Mouse (Mus musculus) heart, embryonic 10.5 days (tissue): Measurements from ENCODE around the gene Naaladl1. TPM values are rescaled to one million over a fixed set of nuclear protein-coding genes. Genes with fewer than 3 reads are reported as not detected.
"Not testable (repeated sequence)": the region's sequence is repeated elsewhere in the genome, so short reads cannot be mapped to it uniquely, and the experiment has no call there.

Source experiments
- DNase-seq: peaks from one replicate; pipeline ENCODE4 v3.0.0-alpha.2; 2017; ENCODE audit warnings: low spot score
- H3K27ac ChIP-seq: fragments of 300-500 bp; sonication (generic); 2 replicates; pipeline ENCODE4 v1.5.1; 2016; ENCODE audit warnings: mild to moderate bottlenecking
- H3K27me3 ChIP-seq: fragments of 300-500 bp; sonication (generic); 2 replicates; pipeline ENCODE4 v1.6.1; 2016; ENCODE audit warnings: mild to moderate bottlenecking; ENCODE audit not compliant: poor library complexity, insufficient read depth, severe bottlenecking
- H3K36me3 ChIP-seq: fragments of 300-500 bp; sonication (generic); 2 replicates; pipeline ENCODE4 v1.6.1; 2016; ENCODE audit warnings: mild to moderate bottlenecking, moderate library complexity
- H3K4me1 ChIP-seq: fragments of 300-500 bp; sonication (generic); 2 replicates; pipeline ENCODE4 v1.6.1; 2016; ENCODE audit warnings: mild to moderate bottlenecking
- H3K4me3 ChIP-seq: fragments of 300-500 bp; sonication (generic); 2 replicates; pipeline ENCODE4 v1.5.1; 2016; ENCODE audit warnings: mild to moderate bottlenecking, moderate library complexity
- H3K9me3 ChIP-seq: fragments of 300-500 bp; sonication (generic); 2 replicates; pipeline ENCODE4 v1.6.1; 2016; ENCODE audit warnings: mild to moderate bottlenecking, moderate library complexity
- WGBS: fragments of 180-500 bp; shearing (Covaris S2); methylation state at CpG from one replicate; pipeline ENCODE4 v1.1.7; 2016; 5-methylcytosine and 5-hydroxymethylcytosine counted together
- polyA plus RNA-seq: library from polyadenylated mRNA; unstranded; fragments of >200 nt; fragmentation: Nextera tagmentation; extraction: Ambion mirVana; gene quantifications from 2 replicates; pipeline ENCODE4 v1.2.1, GENCODE M21; 2016

Gene Naaladl1
- polyA plus RNA-seq, 1 experiment from 2014 or later, result 0.59 TPM

DNA sequence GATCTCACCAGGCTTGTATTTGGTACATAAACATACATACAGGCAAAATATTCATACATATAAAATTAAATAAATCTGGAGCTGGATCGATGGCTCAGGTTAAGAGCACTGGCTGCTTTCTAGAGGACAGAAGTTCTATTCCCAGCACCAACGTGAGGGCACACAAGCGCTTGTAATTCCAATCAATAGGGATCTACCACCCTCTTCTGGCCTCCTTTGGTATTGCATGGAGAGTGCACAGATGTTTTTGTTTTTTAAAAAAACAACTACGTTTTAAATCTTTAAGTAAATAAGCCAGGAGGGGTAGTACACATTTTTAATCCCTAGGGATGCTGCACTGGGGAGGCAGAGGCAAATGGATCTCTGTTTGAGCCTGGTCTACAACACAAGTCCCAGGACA lies 20.7 kb downstream of the Naaladl1 start:
- DNase-seq, result no peak
- H3K4me1 ChIP-seq, result peaks cover 16% of the 10 kb centered on the region
- H3K27me3 ChIP-seq, result no peaks in the 10 kb centered on the region
- H3K9me3 ChIP-seq, result no peaks in the 10 kb centered on the region
- no peak overlapping the region for H3K4me3 ChIP-seq
- 22% methylated on average over 4 of the region's 4 CpGs for WGBS
- H3K27ac ChIP-seq, result no peak overlapping the region
- H3K36me3 ChIP-seq, result no peaks in the 10 kb centered on the region

DNA sequence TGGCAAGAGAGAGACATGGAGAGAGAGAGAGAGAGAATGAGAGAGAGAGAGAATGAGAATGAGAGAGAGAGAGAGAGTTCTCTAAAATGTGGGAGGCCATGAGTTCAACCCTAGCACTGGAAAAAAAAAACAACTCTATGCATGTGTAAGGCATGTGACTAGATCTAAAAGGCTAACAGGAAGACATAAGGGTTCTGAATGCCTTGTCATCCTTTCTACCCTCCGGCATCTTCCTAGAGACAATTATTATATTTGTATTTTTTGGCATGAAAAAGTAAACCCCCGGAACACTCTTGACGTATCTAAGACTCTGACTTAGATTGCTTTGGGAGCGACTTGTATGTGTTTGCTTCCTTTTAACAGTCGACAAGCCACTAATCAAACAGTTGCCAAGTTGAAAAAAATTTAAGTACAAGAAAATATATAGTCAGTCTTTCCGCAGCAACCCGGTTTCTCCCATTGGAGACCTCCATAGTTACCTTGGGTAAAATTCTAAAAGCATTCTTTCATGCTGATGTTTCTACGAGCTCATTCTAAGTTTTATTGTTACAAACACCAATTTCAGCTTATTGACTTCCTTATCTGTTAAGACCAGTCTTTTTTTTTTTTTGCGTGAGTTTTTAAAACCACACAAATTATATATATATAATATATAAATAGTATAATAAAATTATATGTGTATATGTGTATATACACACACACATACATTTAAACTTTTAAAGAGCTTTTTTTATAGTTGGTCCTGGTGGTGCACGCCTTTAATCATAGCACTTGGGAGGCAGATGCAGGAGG lies 21.4 kb downstream of the Naaladl1 start:
- Histone ChIP-seq H3K4me3 (peak overlapping the region; percentile 64), H3K4me1 (peaks cover 13% of the 10 kb centered on the region), H3K36me3 (no peaks in the 10 kb centered on the region), H3K27me3 (no peaks in the 10 kb centered on the region), H3K27ac (peak overlapping the region; percentile 92; the same call in 1 of the 2 replicates), H3K9me3 (no peaks in the 10 kb centered on the region)
- no peak for DNase-seq
- WGBS, result 68% methylated on average over 10 of the region's 10 CpGs

DNA sequence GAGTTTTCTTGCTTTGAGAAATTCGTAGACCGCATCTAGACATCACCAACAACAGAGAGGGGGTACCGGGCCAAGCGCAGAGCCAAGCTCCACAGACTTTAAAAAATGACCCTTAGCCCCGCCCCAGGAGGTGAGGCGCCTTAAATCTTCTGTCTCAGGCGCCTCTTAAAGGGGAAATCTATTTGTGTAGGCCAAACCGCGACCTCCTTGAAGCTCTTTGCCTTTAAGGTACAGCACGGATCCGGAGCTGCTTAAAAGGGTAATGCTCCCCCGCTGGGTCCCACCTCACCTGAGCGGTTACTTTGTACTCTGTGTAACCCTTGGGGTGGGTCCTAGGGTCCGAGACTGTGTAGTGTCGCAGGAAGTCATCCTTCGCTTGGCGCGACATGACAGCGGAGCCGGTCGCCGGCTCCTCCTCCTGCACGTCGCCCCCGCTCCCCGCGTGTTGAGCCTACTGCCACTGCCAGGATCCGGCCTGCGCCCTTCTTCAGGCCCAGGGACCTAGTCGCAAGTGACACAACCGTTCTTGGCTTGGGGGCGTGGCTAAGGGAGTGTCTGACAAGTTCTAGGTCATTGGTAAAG lies 22.3 kb downstream of the Naaladl1 start, which contains the start of gene Snx15:
Snx15 (minus strand) TSS at position 545 of the 582 bp plus-strand sequence.
- H3K9me3 ChIP-seq, result no peaks in the 10 kb centered on the region
- 0% methylated on average over 32 of the region's 32 CpGs for WGBS

DNA sequence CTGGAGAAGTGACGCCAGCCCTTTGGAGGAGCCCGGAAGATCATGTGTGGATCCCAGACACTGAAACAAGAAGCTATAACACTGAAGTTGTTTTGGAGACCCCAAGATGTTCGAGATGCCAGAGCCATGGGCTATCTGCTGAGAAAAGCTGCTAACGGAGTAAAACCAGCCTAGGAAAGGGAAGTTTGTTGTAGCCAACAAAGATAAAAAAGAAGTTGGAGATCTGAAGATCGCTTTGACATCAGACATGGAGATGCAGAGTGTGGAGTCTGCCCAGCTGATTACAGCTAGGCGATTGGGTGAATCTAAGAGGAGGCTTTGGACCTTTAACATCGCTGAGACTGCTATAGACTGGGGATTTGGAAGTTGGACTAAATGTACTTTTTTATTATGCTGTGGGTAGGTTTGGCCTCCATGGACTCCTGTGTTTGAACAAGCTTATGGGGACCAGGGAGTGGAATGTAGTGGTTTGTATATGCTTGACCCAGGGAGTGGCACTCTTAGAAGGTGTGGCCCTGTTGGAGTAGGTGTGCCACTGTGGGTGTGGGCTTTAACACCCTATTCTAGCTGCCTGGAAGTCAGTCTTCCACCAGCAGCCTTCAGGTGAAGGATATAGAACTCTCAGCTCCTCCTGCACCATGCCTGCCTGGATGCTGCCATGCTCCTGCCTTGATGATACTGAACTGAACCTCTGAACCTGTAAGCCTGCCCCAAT lies 25.0 kb downstream of the Naaladl1 start:
- H3K27ac ChIP-seq, DNase-seq, H3K4me3 ChIP-seq, H3K9me3 ChIP-seq, H3K27me3 ChIP-seq: not testable (repeated sequence)
- peaks cover 10% of the 10 kb centered on the region for H3K4me1 ChIP-seq
- WGBS, result 63% methylated on average over 7 of the region's 7 CpGs
- peaks cover 15% of the 10 kb centered on the region for H3K36me3 ChIP-seq

More for the DNA sequence above, 22.3 kb downstream of the Naaladl1 start, which contains the start of gene Snx15:
- Histone ChIP-seq H3K27me3 (no peaks in the 10 kb centered on the region), H3K36me3 (no peaks in the 10 kb centered on the region), H3K4me3 (peak within 1 kb of the TSS; percentile 64), H3K4me1 (peaks cover 10% of the 10 kb centered on the region), H3K27ac (peak within 1 kb of the TSS; percentile 92)
- peak; percentile 98 for DNase-seq

DNA sequence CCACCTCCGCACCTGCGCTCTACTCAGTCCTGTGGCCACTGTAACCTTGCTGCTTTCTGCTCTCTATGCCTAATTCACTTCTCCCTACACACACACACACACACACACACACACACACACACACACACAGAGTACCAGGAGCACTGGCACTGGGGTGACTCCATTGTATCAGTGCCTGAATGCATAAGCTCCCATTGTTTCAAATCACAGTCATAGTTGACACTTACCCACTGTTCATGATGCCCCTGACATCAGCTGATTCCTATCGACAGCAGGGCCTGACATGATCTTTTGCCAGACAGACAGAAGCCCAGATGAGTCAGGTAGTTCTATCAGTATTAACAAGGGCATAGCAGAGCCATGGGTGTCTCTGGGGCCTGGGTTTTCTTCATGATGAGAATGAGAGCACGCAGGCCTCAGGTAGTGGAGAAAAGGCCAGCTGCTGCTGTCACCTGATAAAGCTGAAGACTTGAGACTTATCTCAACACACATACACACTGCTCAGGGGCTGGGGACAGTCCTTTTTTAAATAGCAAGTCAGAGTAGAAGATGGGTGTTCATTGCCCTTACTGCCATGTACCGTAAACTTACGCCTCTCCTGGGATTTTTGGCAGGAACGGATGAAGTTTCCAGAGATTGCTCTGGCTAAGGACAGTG lies 26.7 kb downstream of the Naaladl1 start:
- 78% methylated on average over 7 of the region's 7 CpGs for WGBS
- H3K27ac ChIP-seq, result peak overlapping the region; percentile 30; the same call in 1 of the 2 replicates

DNA sequence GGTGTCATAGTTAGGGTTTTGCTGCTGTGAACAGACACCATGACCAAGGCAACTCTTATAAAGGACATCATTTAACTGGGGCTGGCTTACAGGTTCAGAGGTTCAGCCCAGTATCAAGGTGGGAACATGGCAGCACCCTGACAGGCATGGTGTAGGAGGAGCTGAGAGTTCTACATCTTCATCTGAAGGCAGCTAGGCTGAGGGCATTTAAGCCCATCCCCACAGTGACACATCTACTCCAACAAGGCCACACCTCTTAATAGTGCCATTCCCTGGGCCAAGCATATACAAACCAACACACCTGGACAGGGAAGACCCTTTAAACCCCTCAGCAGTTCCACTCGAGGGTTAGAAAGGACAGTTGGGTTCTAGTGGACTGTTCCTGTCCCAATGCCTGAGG lies 27.6 kb downstream of the Naaladl1 start:
- 50% methylated on average over 1 of the region's 1 CpGs for WGBS
- H3K27ac ChIP-seq, H3K4me3 ChIP-seq: not testable (repeated sequence)

More for the DNA sequence above, 26.7 kb downstream of the Naaladl1 start:
- Histone ChIP-seq H3K4me1 (peaks cover 10% of the 10 kb centered on the region), H3K9me3 (no peaks in the 10 kb centered on the region), H3K27me3 (no peaks in the 10 kb centered on the region), H3K36me3 (peaks cover 31% of the 10 kb centered on the region), H3K4me3 (no peak overlapping the region)
- DNase-seq, result peak; percentile 90

DNA sequence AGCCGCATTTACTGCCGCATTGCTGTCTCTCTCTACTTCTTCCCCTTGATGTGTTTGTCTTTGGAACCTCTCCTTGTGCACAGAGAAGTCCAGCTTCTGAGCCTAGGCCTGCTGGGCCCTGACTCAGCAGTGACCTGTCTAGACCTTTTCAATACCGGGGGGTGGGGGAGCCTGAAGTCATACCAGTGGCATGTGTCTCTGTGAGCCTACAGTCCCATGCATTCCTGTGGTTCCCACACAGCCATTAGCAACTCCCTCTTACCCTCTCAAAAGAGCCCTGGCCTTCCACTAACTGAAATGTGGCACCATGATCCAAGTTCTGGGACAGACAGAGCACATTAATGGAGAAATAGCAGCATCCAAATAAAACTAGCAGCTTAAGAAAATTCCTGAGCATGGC lies 30.8 kb downstream of the Naaladl1 start:
- Histone ChIP-seq H3K4me1 (peaks cover 15% of the 10 kb centered on the region), H3K36me3 (peaks cover 35% of the 10 kb centered on the region), H3K27ac (no peak overlapping the region), H3K9me3 (no peaks in the 10 kb centered on the region), H3K27me3 (no peaks in the 10 kb centered on the region), H3K4me3 (no peak overlapping the region)
- DNase-seq, result no peak
- 85% methylated on average over 3 of the region's 3 CpGs for WGBS

More for the DNA sequence above, 27.6 kb downstream of the Naaladl1 start:
- H3K9me3 ChIP-seq, H3K27me3 ChIP-seq, H3K4me1 ChIP-seq, DNase-seq: not testable (repeated sequence)
- H3K36me3 ChIP-seq, result peaks cover 35% of the 10 kb centered on the region

DNA sequence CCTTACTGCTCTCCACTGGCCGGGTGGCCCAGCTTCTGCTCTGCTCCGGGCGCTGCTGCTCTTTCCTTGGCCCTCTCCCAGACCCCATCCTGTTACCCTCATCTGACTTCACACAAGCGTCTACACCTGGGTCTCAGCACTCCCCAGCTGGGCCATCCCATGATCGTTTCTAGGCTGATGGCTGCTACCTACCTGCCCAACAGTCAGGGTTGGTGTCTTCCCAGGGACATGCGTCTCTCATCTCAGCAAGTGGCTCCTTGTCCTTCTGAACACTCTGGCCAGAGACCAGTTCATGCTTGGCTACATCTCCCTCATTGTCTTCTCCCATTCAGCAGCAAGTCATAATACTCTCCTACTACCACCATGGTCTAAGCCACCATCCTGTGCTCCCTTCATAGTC lies 34.1 kb downstream of the Naaladl1 start:
- Histone ChIP-seq H3K36me3 (peaks cover 29% of the 10 kb centered on the region), H3K27me3 (no peaks in the 10 kb centered on the region), H3K9me3 (no peaks in the 10 kb centered on the region), H3K27ac (peak overlapping the region; percentile 98), H3K4me1 (peaks cover 17% of the 10 kb centered on the region), H3K4me3 (peak overlapping the region; percentile 85)
- 94% methylated on average over 6 of the region's 6 CpGs for WGBS
- DNase-seq, result no peak

DNA sequence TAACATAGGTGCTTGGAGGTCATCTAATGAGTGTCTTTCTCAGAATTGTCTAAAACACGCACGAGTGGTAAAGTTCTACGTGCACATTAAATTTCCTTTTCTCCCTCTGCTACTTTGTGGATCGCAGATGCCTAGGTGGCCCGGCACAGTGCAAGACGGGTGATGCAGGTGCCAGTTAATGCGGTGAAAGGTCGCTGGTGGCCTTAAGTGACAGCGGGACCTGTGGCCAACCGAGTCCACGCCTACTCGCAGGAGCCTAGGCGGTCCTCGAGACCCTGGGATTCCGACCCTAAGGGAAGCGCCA lies 34.7 kb downstream of the Naaladl1 start:
- H3K36me3 ChIP-seq, result peaks cover 23% of the 10 kb centered on the region
- H3K27me3 ChIP-seq, result no peaks in the 10 kb centered on the region
- peak overlapping the region; percentile 85 for H3K4me3 ChIP-seq
- no peaks in the 10 kb centered on the region for H3K9me3 ChIP-seq
- WGBS, result 8% methylated on average over 16 of the region's 16 CpGs
- no peak for DNase-seq
- H3K27ac ChIP-seq, result peak overlapping the region; percentile 98
- peaks cover 17% of the 10 kb centered on the region for H3K4me1 ChIP-seq

DNA sequence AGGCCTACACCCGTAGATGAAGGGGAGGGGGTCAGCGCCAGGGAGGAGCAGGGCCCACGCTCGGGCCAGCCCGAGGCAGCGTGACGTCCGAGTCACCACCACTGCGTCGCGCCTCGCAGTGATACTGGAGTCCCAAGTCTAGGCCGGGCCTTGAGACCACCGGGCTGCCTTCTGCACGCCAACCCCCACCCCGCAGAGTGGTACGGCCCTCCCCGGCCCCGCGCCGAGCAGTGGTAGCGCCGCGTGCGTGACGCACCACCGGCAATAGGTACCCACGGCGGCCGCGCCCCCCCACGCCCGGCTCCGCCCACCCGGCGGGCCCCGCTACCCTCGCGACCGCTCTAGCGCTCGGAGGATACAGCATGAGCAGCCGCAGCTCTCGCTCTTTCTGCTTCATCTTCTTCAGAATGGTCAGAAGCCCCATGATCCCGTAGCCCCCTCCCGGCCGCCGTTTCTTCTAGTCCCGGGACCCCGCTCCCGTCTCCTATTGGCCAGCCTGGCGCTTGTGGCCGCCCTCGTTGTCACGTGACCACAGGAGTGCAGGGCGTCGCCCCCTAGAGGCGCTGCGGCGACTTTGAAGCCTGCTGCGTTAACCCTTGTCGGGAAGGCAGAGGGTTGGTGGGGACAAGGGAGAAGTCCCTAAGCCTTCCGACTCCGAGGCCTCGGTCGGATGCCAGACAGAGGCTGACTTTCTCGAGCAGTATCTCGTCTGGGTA lies 35.3 kb downstream of the Naaladl1 start, which contains the start of gene Batf2:
Batf2 (plus strand) TSS at position 306 of the 716 bp plus-strand sequence.
- no peaks in the 10 kb centered on the region for H3K27me3 ChIP-seq
- DNase-seq, result peak; percentile 98
- peaks cover 17% of the 10 kb centered on the region for H3K4me1 ChIP-seq
- WGBS, result under 1% methylated on average over 67 of the region's 68 CpGs
- peaks cover 18% of the 10 kb centered on the region for H3K36me3 ChIP-seq
- peak within 1 kb of the TSS; percentile 98 for H3K27ac ChIP-seq
- H3K9me3 ChIP-seq, result no peaks in the 10 kb centered on the region
- H3K4me3 ChIP-seq, result peak within 1 kb of the TSS; percentile 85

DNA sequence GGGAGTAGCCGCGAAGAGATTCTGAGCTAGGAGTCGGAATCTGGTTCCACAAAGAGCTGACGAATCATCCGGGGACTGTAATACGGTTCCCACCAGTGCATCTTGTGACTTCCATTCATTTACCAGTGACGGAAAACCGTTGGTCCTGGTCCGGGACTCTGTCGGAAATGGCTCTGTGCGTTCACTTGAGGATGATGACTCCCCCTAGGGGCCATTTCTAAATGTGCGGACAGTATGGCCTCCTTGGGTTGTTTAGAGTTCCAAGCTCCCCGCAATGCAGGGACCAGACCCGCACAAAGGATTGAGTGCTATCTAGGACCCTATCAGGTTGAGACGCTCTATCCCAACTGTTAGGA lies 35.8 kb downstream of the Naaladl1 start, which contains the start of gene Arl2:
Arl2 (minus strand) TSS at position 155 of the 356 bp plus-strand sequence.
- H3K9me3 ChIP-seq, result no peaks in the 10 kb centered on the region
- peak within 1 kb of the TSS; percentile 98 for H3K27ac ChIP-seq
- DNase-seq, result peak; percentile 93
- no peaks in the 10 kb centered on the region for H3K27me3 ChIP-seq
- peak within 1 kb of the TSS; percentile 85 for H3K4me3 ChIP-seq
- WGBS, result 0% methylated on average over 15 of the region's 15 CpGs
- peaks cover 17% of the 10 kb centered on the region for H3K4me1 ChIP-seq
- peaks cover 13% of the 10 kb centered on the region; the same call in 1 of the 2 replicates for H3K36me3 ChIP-seq

DNA sequence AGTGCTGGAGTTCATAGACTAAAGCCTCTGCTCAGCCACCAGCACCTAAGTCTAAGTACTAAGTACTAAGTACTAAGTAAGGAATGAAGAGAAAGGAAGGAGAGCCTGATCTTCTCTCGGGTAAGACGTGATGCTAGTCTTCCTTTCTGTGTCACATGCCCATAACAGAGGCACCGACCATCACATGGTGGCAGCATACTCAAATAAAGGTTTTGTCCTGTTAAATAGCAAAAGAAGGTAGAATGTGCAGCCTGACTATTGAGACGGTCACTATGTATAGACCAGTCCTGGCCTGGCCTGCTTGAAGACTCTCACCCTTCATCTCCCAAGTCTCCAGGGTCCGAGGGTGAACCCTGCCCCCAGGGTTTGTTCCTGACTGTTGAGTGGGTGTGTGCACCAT lies 39.3 kb downstream of the Naaladl1 start:
- 72% methylated on average over 5 of the region's 5 CpGs for WGBS
- H3K9me3 ChIP-seq, result no peaks in the 10 kb centered on the region
- no peak for DNase-seq
- H3K4me1 ChIP-seq, result peaks cover 12% of the 10 kb centered on the region
- H3K36me3 ChIP-seq, result no peaks in the 10 kb centered on the region
- no peak overlapping the region for H3K27ac ChIP-seq
- H3K4me3 ChIP-seq, result no peak overlapping the region
- no peaks in the 10 kb centered on the region for H3K27me3 ChIP-seq
